Mouse (Mus musculus): Measurements from ENCODE around the gene Chchd6. TPM values are rescaled to one million over a fixed set of nuclear protein-coding genes. Genes with fewer than 3 reads are reported as not detected.

Chchd6 gene
- polyA plus RNA-seq, 1 experiment from 2014 or later, result 115 TPM

GRCm38 (mm10) chr6:89341981-89342380 is 253.5 kb downstream of the Chchd6 start:
- Histone ChIP-seq H3K9me3 (no peaks in the 10 kb centered on the region), H3K36me3 (peaks cover 77% of the 10 kb centered on the region), H3K9ac (no peak overlapping the region), H3K27me3 (no peaks in the 10 kb centered on the region), H3K27ac (replicated peaks) (no peak overlapping the region), H3K4me1 (replicated peaks) (peaks cover 37% of the 10 kb centered on the region), H3K4me2 (no peak overlapping the region), H3K4me3 (no peak overlapping the region)
- WGBS, result 93% methylated on average over 4 of the region's 4 CpGs
- ATAC-seq (ENCODE audit: low read depth), result no peak

GRCm38 (mm10) chr6:89339447-89339846 is 256.0 kb downstream of the Chchd6 start:
- H3K4me1 ChIP-seq (replicated peaks), result peaks cover 19% of the 10 kb centered on the region
- no peaks in the 10 kb centered on the region for H3K27me3 ChIP-seq
- WGBS, result 87% methylated on average over 2 of the region's 2 CpGs
- no peak overlapping the region for H3K27ac ChIP-seq (replicated peaks)
- H3K9ac ChIP-seq, result no peak overlapping the region
- no peaks in the 10 kb centered on the region for H3K9me3 ChIP-seq
- H3K4me3 ChIP-seq, result no peak overlapping the region
- ATAC-seq (ENCODE audit: low read depth), result no peak
- no peak overlapping the region for H3K4me2 ChIP-seq
- peaks cover 95% of the 10 kb centered on the region for H3K36me3 ChIP-seq

DNA sequence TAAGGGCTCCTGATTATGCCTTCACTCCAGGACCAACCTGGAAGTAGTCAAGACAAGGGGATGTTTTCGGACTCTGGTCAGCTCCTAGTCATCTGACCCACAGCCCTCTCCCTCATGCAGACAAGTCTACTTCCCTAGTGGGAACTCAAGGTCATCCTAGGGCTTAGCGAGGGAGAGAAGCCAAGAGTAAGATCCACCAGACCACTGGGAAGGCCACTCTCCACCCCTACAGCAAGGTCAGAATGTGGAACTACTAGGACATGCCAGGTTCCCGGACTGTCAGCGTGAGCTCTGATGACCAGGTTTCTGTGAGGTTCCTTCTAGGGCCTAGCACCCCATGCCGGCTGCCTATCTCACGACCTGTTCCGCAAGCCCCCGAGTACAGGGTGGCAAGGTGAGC is 256.7 kb downstream of the Chchd6 start:
- peaks cover 19% of the 10 kb centered on the region for H3K4me1 ChIP-seq (replicated peaks)
- no peak overlapping the region for H3K4me3 ChIP-seq
- no peak for ATAC-seq (ENCODE audit: low read depth)
- no peaks in the 10 kb centered on the region for H3K27me3 ChIP-seq
- H3K36me3 ChIP-seq, result peaks cover 98% of the 10 kb centered on the region
- H3K27ac ChIP-seq (replicated peaks), result no peak overlapping the region
- H3K9ac ChIP-seq, result no peak overlapping the region
- no peaks in the 10 kb centered on the region for H3K9me3 ChIP-seq
- 95% methylated on average over 8 of the region's 8 CpGs for WGBS
- no peak overlapping the region for H3K4me2 ChIP-seq

- Histone ChIP-seq H3K4me2 (no peak overlapping the region), H3K4me3 (no peak overlapping the region), H3K9ac (no peak overlapping the region), H3K9me3 (no peaks in the 10 kb centered on the region), H3K27ac (replicated peaks) (no peak overlapping the region), H3K27me3 (no peaks in the 10 kb centered on the region), H3K36me3 (peaks cover 98% of the 10 kb centered on the region), H3K4me1 (replicated peaks) (peaks cover 22% of the 10 kb centered on the region)
- WGBS, result 80% methylated on average over 9 of the region's 9 CpGs
- no peak for ATAC-seq (ENCODE audit: low read depth)
These were observed 257.9 kb downstream of the Chchd6 start for GRCm38 (mm10) chr6:89337574-89337973.

GRCm38 (mm10) chr6:89333964-89334702 is 261.3 kb downstream of the Chchd6 start:
- peaks cover 22% of the 10 kb centered on the region for H3K4me1 ChIP-seq (replicated peaks)
- H3K9me3 ChIP-seq, result no peaks in the 10 kb centered on the region
- H3K9ac ChIP-seq, result 0 out of 2 replicates have a peak overlapping the region, but pooled peaks have one; percentile 38
- peaks cover 98% of the 10 kb centered on the region for H3K36me3 ChIP-seq
- H3K4me2 ChIP-seq, result no peak overlapping the region
- H3K4me3 ChIP-seq, result no peak overlapping the region
- H3K27ac ChIP-seq (replicated peaks), result peak overlapping the region; percentile 30
- H3K27me3 ChIP-seq, result no peaks in the 10 kb centered on the region
- 52% methylated on average over 12 of the region's 12 CpGs for WGBS
- peak; percentile 80 for ATAC-seq (ENCODE audit: low read depth)

Other genes with a start within 250 kb of the Chchd6 start
- 41.4 and 41.8 TPM in 2 replicates for gene Plxna1, start 233.0 kb downstream of the Chchd6 start, polyA plus RNA-seq (2015; fragmentation: Nextera tagmentation; extraction: Ambion mirVana)
- gene Txnrd3, start 48.3 kb upstream of the Chchd6 start, polyA plus RNA-seq (2015; fragmentation: Nextera tagmentation; extraction: Ambion mirVana), result 10.1 and 10.6 TPM in 2 replicates
- not detected in 2 replicates for gene Vmn1r40, start 111.9 kb upstream of the Chchd6 start, polyA plus RNA-seq (2015; fragmentation: Nextera tagmentation; extraction: Ambion mirVana)
- gene Vmn1r41, start 145.1 kb upstream of the Chchd6 start, polyA plus RNA-seq (2015; fragmentation: Nextera tagmentation; extraction: Ambion mirVana), result not detected in 2 replicates

Measured in neural tube, embryonic 13.5 days (tissue).